Mouse (Mus musculus) forebrain, embryonic 16.5 days (tissue): ENCODE measurements around the gene Btnl1. TPM values are rescaled to one million over a fixed set of nuclear protein-coding genes. Genes with fewer than 3 reads are reported as not detected.

ENCODE experiments used
- ATAC-seq: fragments of 200-750 bp; cut with Nextera tagmentation; 2 replicates; pipeline ENCODE4 v1.8.0; 2017; ENCODE audit warnings: mild to moderate bottlenecking, moderate library complexity
- H3K27ac ChIP-seq: fragments of 300-500 bp; sonication (generic); 2 replicates; pipeline ENCODE4 v1.5.1; 2014; ENCODE audit warnings: low read length, control low read depth
- H3K27me3 ChIP-seq: fragments of 300-500 bp; sonication (generic); replicated peaks from 2 replicates; pipeline ENCODE4 v1.6.1; 2014; ENCODE audit warnings: low read length; ENCODE audit not compliant: control insufficient read depth, insufficient read depth
- H3K36me3 ChIP-seq: fragments of 300-500 bp; sonication (generic); 2 replicates; pipeline ENCODE4 v1.6.1; 2014; ENCODE audit not compliant: control insufficient read depth, insufficient read depth
- H3K4me1 ChIP-seq: fragments of 300-500 bp; sonication (generic); replicated peaks from 2 replicates; pipeline ENCODE4 v1.6.1; 2014; ENCODE audit warnings: low read length; ENCODE audit not compliant: control insufficient read depth, insufficient read depth
- H3K4me2 ChIP-seq: fragments of 300-500 bp; sonication (generic); 2 replicates; pipeline ENCODE4 v1.6.1; 2014; ENCODE audit warnings: mild to moderate bottlenecking, low read length, control low read depth
- H3K4me3 ChIP-seq: fragments of 300-500 bp; sonication (generic); replicated peaks from 2 replicates; pipeline ENCODE4 v1.5.1; 2014; ENCODE audit warnings: mild to moderate bottlenecking, low read length, control low read depth
- H3K9ac ChIP-seq: fragments of 300-500 bp; sonication (generic); replicated peaks from 2 replicates; pipeline ENCODE4 v1.6.1; 2014; ENCODE audit warnings: low read depth, low read length, control low read depth
- H3K9me3 ChIP-seq: fragments of 300-500 bp; sonication (generic); 2 replicates; pipeline ENCODE4 v1.6.1; 2016; ENCODE audit warnings: low read length; ENCODE audit not compliant: control insufficient read depth
- WGBS: fragments of 180-500 bp; shearing (Covaris S2); extraction: QIAGEN DNeasy Blood & Tissue Kit; methylation state at CpG from one replicate; pipeline ENCODE4 v1.1.7; 2014; 5-methylcytosine and 5-hydroxymethylcytosine counted together
- polyA plus RNA-seq: library from polyadenylated mRNA; unstranded; fragments of >200 nt; fragmentation: Nextera tagmentation; extraction: Ambion mirVana; gene quantifications from 2 replicates; pipeline ENCODE4 v1.2.1, GENCODE M21; 2015

Gene Btnl1
- polyA plus RNA-seq, 1 experiment from 2014 or later = not detected

GRCm38 (mm10) chr17:34354539-34354938, 22.4 kb upstream of the Btnl1 start, which contains the start of gene Btnl2:
Gene Btnl2, plus strand, starts transcription at chr17:34354822.
- ATAC-seq = no peak
- WGBS = 85% methylated on average over 5 of the region's 5 CpGs
- Histone ChIP-seq H3K27me3 (peaks cover 2% of the 10 kb centered on the region; the same call in 1 of the 2 replicates), H3K36me3 (no peaks in the 10 kb centered on the region), H3K4me3 (no peak within 1 kb of the TSS), H3K4me1 (no peaks in the 10 kb centered on the region), H3K9ac (no peak within 1 kb of the TSS), H3K27ac (no peak within 1 kb of the TSS), H3K9me3 (no peaks in the 10 kb centered on the region), H3K4me2 (no peak within 1 kb of the TSS)

DNA sequence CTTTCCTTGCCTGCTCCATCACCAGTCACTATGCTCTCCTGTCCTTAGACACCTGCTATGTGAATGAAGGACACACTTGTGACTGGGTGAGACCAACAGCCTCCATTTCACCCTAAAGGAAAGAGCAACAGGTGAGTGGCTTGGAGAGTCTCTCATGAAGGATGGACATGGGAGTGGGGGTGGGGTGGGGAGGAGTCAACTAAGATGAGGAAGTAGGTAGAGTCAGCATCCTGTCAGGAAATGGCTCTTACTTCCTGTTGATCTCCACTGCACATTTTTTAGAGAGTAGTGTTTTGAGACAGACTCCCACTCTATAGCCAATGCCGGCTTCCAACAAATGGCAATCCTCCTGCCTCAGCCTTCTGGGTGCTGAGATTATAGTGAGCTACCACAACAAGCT, 22.0 kb upstream of the Btnl1 start:
- 94% methylated on average over 1 of the region's 1 CpGs for WGBS
- ATAC-seq = no peak
- Histone ChIP-seq H3K27me3 (peaks cover 2% of the 10 kb centered on the region; the same call in 1 of the 2 replicates), H3K4me1 (no peaks in the 10 kb centered on the region), H3K9me3 (no peaks in the 10 kb centered on the region), H3K4me3 (no peak overlapping the region), H3K4me2 (no peak overlapping the region), H3K36me3 (no peaks in the 10 kb centered on the region), H3K9ac (no peak overlapping the region), H3K27ac (no peak overlapping the region)

- H3K36me3 ChIP-seq = no peaks in the 10 kb centered on the region
- 86% methylated on average over 15 of the region's 15 CpGs for WGBS
- H3K27ac ChIP-seq = no peak overlapping the region
- no peak for ATAC-seq
- no peak overlapping the region for H3K4me2 ChIP-seq
- no peaks in the 10 kb centered on the region for H3K4me1 ChIP-seq
- no peak overlapping the region for H3K4me3 ChIP-seq
- no peaks in the 10 kb centered on the region; the same call in 1 of the 2 replicates for H3K27me3 ChIP-seq
- no peaks in the 10 kb centered on the region for H3K9me3 ChIP-seq
- H3K9ac ChIP-seq = no peak overlapping the region
These were observed 13.9 kb upstream of the Btnl1 start for GRCm38 (mm10) chr17:34362954-34363546.

- H3K4me3 ChIP-seq = no peak overlapping the region
- ATAC-seq = no peak
- H3K36me3 ChIP-seq = no peaks in the 10 kb centered on the region
- no peaks in the 10 kb centered on the region for H3K4me1 ChIP-seq
- H3K4me2 ChIP-seq = no peak overlapping the region
- WGBS = 84% methylated on average over 3 of the region's 3 CpGs
- no peak overlapping the region for H3K9ac ChIP-seq
- H3K27me3 ChIP-seq = no peaks in the 10 kb centered on the region; the same call in 1 of the 2 replicates
- no peak overlapping the region for H3K27ac ChIP-seq
- no peaks in the 10 kb centered on the region for H3K9me3 ChIP-seq
These were observed 13.1 kb upstream of the Btnl1 start for GRCm38 (mm10) chr17:34363676-34364310.

GRCm38 (mm10) chr17:34365031-34365430, 11.9 kb upstream of the Btnl1 start:
- 80% methylated on average over 10 of the region's 10 CpGs for WGBS
- Histone ChIP-seq H3K36me3 (no peaks in the 10 kb centered on the region), H3K4me2 (no peak overlapping the region), H3K4me1 (no peaks in the 10 kb centered on the region), H3K9ac (no peak overlapping the region), H3K9me3 (no peaks in the 10 kb centered on the region), H3K27ac (no peak overlapping the region), H3K27me3 (no peaks in the 10 kb centered on the region), H3K4me3 (no peak overlapping the region)
- no peak for ATAC-seq

GRCm38 (mm10) chr17:34370563-34370962, 6.4 kb upstream of the Btnl1 start:
- H3K9me3 ChIP-seq = no peaks in the 10 kb centered on the region
- H3K4me2 ChIP-seq = no peak overlapping the region
- no peaks in the 10 kb centered on the region for H3K36me3 ChIP-seq
- no peak for ATAC-seq
- no peak overlapping the region for H3K27ac ChIP-seq
- 89% methylated on average over 4 of the region's 4 CpGs for WGBS
- H3K4me1 ChIP-seq = no peaks in the 10 kb centered on the region
- no peak overlapping the region for H3K9ac ChIP-seq
- no peaks in the 10 kb centered on the region for H3K27me3 ChIP-seq
- H3K4me3 ChIP-seq = no peak overlapping the region

- Histone ChIP-seq H3K27me3 (no peaks in the 10 kb centered on the region), H3K4me3 (no peak overlapping the region), H3K27ac (no peak overlapping the region), H3K9me3 (no peaks in the 10 kb centered on the region), H3K36me3 (no peaks in the 10 kb centered on the region), H3K9ac (no peak overlapping the region), H3K4me2 (no peak overlapping the region), H3K4me1 (no peaks in the 10 kb centered on the region)
- ATAC-seq = no peak
- 85% methylated on average over 6 of the region's 6 CpGs for WGBS
These were observed 3.8 kb upstream of the Btnl1 start for GRCm38 (mm10) chr17:34373055-34373709.

- WGBS = 55% methylated on average over 6 of the region's 6 CpGs
- Histone ChIP-seq H3K27ac (no peak overlapping the region), H3K4me1 (no peaks in the 10 kb centered on the region), H3K9me3 (no peaks in the 10 kb centered on the region), H3K4me3 (no peak overlapping the region), H3K9ac (no peak overlapping the region), H3K27me3 (no peaks in the 10 kb centered on the region), H3K36me3 (no peaks in the 10 kb centered on the region), H3K4me2 (no peak overlapping the region)
- no peak for ATAC-seq
These were observed 698 bp downstream of the Btnl1 start for GRCm38 (mm10) chr17:34377450-34378209.

- Histone ChIP-seq H3K4me1 (no peaks in the 10 kb centered on the region), H3K9me3 (no peaks in the 10 kb centered on the region), H3K27me3 (no peaks in the 10 kb centered on the region), H3K36me3 (no peaks in the 10 kb centered on the region), H3K4me3 (no peak overlapping the region), H3K9ac (no peak overlapping the region), H3K4me2 (no peak overlapping the region), H3K27ac (no peak overlapping the region)
- WGBS = 67% methylated on average over 2 of the region's 2 CpGs
- no peak for ATAC-seq
These were observed 1.8 kb downstream of the Btnl1 start for GRCm38 (mm10) chr17:34378716-34379115.
